Mouse (Mus musculus): ENCODE results near the gene Fam102b.

DNA sequence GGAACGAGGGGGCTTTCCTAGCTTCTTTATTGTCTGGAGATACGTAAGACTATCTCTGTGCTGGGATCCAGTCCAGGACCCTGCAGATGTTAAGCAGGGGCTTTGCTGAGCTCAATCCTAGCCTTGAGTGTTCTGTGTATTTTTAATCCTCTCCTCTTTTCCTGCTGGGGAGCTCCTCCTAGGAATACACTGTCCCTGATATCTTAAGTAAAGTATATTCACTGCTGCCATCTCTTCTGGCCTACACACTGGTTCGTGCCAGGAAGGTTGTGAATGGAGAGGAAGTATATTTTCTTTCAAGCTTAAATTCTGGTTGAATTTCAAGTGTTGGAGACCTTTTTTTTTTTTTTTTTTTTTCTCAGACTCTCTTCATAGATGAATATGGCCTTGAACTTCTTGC is 64.1 kb downstream of the Fam102b start:
- TF ChIP-seq POLR2A (IDR thresholded peaks at IDR 0.05; ENCODE audit: insufficient read length, low read depth) = no peak
- no peak for TF ChIP-seq E2F4 (IDR thresholded peaks at IDR 0.05; ENCODE audit: insufficient read depth)
- no peak for TF ChIP-seq TCF12 (IDR thresholded peaks at IDR 0.05; ENCODE audit: insufficient read depth, poor library complexity, severe bottlenecking)
- no peak for TF ChIP-seq MAX (IDR thresholded peaks at IDR 0.05; ENCODE audit: low read depth)
- TF ChIP-seq POLR2AphosphoS2 (IDR thresholded peaks at IDR 0.05; ENCODE audit: insufficient read length, low read depth) = no peak
- no peak for TF ChIP-seq USF1 (IDR thresholded peaks at IDR 0.05; ENCODE audit: low read depth)
- TF ChIP-seq REST (IDR thresholded peaks at IDR 0.05; ENCODE audit: insufficient read depth, insufficient read length) = no peak
- no peak for TF ChIP-seq MYOD1 (IDR thresholded peaks at IDR 0.05; ENCODE audit: control insufficient read depth in 1 of 3, insufficient read length in 2 of 3, low read depth in 2 of 3)
- no peak for TF ChIP-seq MYOG (IDR thresholded peaks at IDR 0.05; ENCODE audit: control insufficient read depth in 1 of 3, insufficient read depth in 1 of 3, insufficient read length in 2 of 3, low read depth in 2 of 3)

Measured in myocyte (in vitro differentiated cells).